Mouse (Mus musculus) monocyte, adult 2 months (primary cell): ENCODE measurements around the gene Mgea5.
"Not testable (repeated sequence)": the region's sequence is repeated elsewhere in the genome, so short reads cannot be mapped to it uniquely, and the experiment has no call there.

Source experiments
- DNase-seq, 2 experiments: peaks; one replicate each; pipeline ENCODE4 v3.0.0; 2022; ENCODE audit warnings: low spot score in 2 of 2, low read depth in 1 of 2

Mgea5 gene

GRCm38 (mm10) chr19:45783181-45783932, at the start of gene Mgea5:
Gene Mgea5, minus strand, starts transcription at chr19:45783837.
- peak; percentile 96 to 99 for DNase-seq

- DNase-seq = no peak
Measured at GRCm38 (mm10) chr19:45830679-45831078, 47.0 kb upstream of the Mgea5 start.

GRCm38 (mm10) chr19:45827736-45828135, 44.1 kb upstream of the Mgea5 start:
- no peak for DNase-seq

GRCm38 (mm10) chr19:45827125-45827524, 43.5 kb upstream of the Mgea5 start:
- DNase-seq = no peak

GRCm38 (mm10) chr19:45826146-45826545, 42.5 kb upstream of the Mgea5 start:
- no peak for DNase-seq

GRCm38 (mm10) chr19:45821832-45822231, 38.2 kb upstream of the Mgea5 start:
- DNase-seq = no peak

- no peak for DNase-seq
Measured at GRCm38 (mm10) chr19:45817816-45818490, 34.3 kb upstream of the Mgea5 start.

- no peak for DNase-seq
Measured at GRCm38 (mm10) chr19:45816727-45817126, 33.1 kb upstream of the Mgea5 start.

- DNase-seq = no peak
Measured at GRCm38 (mm10) chr19:45815831-45816405, 32.3 kb upstream of the Mgea5 start, which contains the start of gene Kcnip2. Gene Kcnip2, minus strand, starts transcription at chr19:45816061.

GRCm38 (mm10) chr19:45815170-45815569, 31.5 kb upstream of the Mgea5 start:
- DNase-seq = no peak

GRCm38 (mm10) chr19:45813801-45814200, 30.2 kb upstream of the Mgea5 start:
- DNase-seq = no peak

- peak; percentile 58 to 70 for DNase-seq
Measured at GRCm38 (mm10) chr19:45813263-45813662, 29.6 kb upstream of the Mgea5 start.

- no peak for DNase-seq
Measured at GRCm38 (mm10) chr19:45812673-45813252, 29.1 kb upstream of the Mgea5 start.

- DNase-seq = peak in 1 of 2 experiments; percentile 34
Measured at GRCm38 (mm10) chr19:45812115-45812514, 28.5 kb upstream of the Mgea5 start.

GRCm38 (mm10) chr19:45811028-45811674, 27.5 kb upstream of the Mgea5 start:
- DNase-seq = no peak

GRCm38 (mm10) chr19:45807732-45808131, 24.1 kb upstream of the Mgea5 start:
- DNase-seq = no peak

- not testable (repeated sequence) for DNase-seq
Measured at GRCm38 (mm10) chr19:45805817-45806216, 22.2 kb upstream of the Mgea5 start.

- DNase-seq = no peak
Measured at GRCm38 (mm10) chr19:45804593-45805368, 21.1 kb upstream of the Mgea5 start.

- no peak for DNase-seq
Measured at GRCm38 (mm10) chr19:45803408-45803807, 19.8 kb upstream of the Mgea5 start.

- DNase-seq = no peak
Measured at GRCm38 (mm10) chr19:45802702-45803101, 19.1 kb upstream of the Mgea5 start.
